Mouse (Mus musculus) left cerebral cortex, postnatal 25 days (tissue): Measurements from ENCODE around the gene Edn3. TPM values are rescaled to one million over a fixed set of nuclear protein-coding genes. Genes with fewer than 3 reads are reported as not detected.

Experiments used
- DNase-seq, 2 experiments: peaks; one replicate each; pipeline ENCODE4 v3.0.0; 2022; ENCODE audit warnings: low spot score in 2 of 2, mixed read lengths in 1 of 2
- intact Hi-C: fragments of 180-260 bp; cut with DNase I; formaldehyde crosslinking; loops from one replicate; pipeline ENCODE4 v1.15.1; 2025
- total RNA-seq, 2 experiments: library from RNA; stranded (reverse); gene quantifications; 2 replicates each; pipeline ENCODE4 v1.2.3; 2021

Gene Edn3
- 1 to 10 TPM; 4.3 to 7.1 TPM for total RNA-seq

DNA sequence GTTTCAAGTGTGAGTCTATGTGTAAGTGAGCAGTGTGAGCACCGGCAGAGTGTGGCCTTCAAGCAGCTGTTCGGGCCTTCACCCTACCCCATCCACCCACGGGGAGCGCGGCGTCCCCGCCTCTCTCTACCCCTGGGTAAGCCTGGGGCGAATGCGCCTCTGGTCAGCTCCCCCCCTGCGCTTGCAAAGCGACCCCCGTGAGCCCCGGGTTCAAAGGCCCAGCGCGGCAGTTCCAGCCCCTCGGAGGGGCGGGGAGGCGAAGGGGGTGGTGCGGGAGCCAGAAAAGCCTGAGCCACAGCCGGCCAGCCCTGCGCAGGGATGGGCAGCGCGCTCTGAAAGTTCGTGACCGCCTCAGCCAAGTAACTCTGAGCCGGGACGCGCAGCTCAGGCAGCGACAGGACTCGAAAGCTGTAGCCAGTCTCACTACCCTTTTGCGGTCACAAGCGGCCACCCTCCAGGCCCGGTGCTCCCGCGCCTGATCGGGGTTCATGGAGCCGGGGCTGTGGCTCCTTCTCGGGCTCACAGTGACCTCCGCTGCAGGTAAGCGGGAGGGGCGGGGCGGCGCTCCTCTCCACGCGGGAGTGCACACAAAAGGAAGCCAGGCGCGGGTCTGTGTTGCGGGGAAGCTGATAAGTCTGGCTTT lies at the start of gene Edn3:
Gene Edn3 (plus strand): TSS at position 141 of the 643 bp plus-strand sequence.
- intact Hi-C loops: no loop called here
- no peak for DNase-seq

GRCm38 (mm10) chr2:174712043-174712442 lies 48.4 kb upstream of the Edn3 start:
- no peak for DNase-seq
- intact Hi-C loops: no loop called here

DNA sequence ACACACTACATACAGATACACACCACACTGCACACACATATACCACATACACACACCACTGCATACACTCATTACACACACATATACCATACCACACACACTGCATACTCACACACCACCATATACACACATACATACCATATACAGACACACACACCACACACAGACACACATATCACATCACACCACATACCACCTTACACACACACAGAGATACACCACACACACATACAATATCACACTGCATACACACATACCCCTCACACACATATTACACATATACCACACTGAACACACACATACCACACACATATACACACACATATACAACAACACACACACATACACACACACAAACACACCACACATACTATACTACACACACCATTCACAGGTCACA lies 44.5 kb upstream of the Edn3 start:
- intact Hi-C loops: no loop called here
- no peak for DNase-seq

GRCm38 (mm10) chr2:174717857-174718256 lies 42.6 kb upstream of the Edn3 start:
- no peak for DNase-seq
- intact Hi-C loops: no loop called here

GRCm38 (mm10) chr2:174727114-174727823 lies 33.1 kb upstream of the Edn3 start:
- intact Hi-C loops: no loop called here
- DNase-seq: no peak

DNA sequence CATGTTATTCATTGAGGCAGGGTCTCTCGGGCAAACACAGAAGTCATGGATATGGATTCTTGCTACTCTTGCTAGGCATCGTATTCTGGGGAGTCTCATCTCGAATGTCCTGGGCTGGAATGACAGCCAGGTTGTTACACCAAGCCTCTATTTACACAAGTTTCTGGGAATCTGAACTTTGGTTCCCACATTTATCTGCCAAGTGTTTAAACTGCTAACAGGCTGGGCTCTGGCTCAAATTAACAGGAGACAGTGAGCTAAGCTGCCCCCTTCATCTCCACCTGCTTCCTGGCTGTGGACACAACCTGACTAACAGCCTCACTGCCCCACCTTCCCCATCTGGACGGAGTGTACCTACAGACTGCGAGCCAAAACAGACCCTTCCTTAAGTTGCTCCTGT lies 28.5 kb upstream of the Edn3 start:
- intact Hi-C loops: no loop called here
- DNase-seq: no peak

GRCm38 (mm10) chr2:174735270-174735669 lies 25.1 kb upstream of the Edn3 start:
- intact Hi-C loops: no loop called here
- DNase-seq: no peak

DNA sequence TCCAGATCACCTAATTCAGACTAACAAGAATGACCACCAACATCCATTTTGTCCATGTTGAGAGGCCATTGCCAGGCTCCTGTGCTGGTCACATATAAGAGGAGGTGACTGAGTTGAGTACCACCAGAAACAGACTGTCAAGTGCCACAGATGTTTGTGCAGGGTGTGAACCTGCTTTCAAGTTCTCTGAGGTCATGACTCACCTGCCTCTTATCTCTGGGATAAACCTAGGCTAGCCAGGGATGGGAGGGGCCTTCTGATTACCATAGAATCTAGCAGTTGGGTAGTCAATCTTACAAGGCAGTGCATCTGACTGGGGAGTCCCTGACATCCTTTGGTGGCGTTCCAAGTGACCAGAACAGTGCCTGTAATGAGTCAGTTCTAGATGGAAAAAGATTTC lies 13.2 kb upstream of the Edn3 start:
- intact Hi-C loops: no loop called here

DNA sequence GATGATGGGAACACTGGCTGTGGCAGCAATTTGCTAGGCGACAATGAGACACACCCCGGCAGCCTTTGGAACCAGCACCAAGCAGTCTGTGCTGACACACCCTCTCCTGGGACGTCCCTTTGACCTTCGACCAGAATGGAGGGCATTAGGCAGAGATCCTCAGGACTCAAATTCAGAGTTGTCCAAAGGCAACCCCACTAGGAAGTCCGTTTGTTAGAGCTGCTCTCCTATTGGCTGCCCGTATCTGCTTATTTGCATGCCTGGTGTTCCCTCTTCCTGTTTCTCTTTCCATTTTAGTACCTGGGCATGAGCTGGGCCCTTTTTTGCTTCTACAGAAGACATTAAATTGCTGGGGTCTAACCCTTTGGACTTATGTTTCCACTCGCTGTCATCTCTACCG lies 12.0 kb upstream of the Edn3 start:
- DNase-seq: no peak
- intact Hi-C loops: no loop called here

More for the DNA sequence above, 13.2 kb upstream of the Edn3 start:
- DNase-seq: no peak

DNA sequence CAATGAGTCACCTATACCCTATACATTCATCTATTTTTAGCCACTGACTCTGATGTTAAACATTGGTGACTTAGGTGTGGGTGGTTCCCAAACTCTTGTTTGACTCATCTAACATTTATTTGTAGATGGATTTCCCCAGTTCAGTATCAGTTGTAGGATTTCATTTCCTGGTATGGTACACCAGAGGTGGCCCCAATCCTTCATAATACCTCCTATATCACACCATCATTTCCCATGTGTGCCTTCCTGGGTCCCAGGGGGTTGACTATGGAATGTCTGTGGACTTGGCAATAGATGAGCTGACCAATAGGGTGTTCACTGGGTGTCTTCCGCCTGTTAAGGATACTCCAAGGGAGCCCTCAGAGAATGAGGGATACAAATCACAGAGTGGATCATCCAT lies 7.2 kb upstream of the Edn3 start:
- intact Hi-C loops: no loop called here

DNA sequence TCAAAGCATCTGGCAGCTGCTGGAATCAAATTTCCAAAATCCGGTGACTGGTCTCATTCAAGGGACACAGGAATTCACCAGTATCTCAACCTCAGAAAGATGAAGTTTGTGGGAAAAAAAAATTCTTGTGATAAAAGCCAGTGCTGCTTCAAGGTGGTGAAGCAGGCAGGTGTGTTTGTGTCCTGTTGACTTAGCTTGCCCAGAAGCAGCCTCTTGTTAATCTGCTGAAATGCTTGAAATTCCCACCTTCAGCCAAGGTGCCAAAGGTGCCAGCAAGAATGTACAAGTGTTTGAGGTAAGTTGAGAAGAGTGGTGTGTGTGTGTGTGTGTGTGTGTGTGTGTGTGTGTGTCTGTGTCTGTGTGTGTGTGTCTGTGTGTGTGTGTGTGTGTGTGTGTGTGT lies 6.2 kb upstream of the Edn3 start:
- no peak for DNase-seq
- intact Hi-C loops: no loop called here

More for the DNA sequence above, 7.2 kb upstream of the Edn3 start:
- no peak for DNase-seq

DNA sequence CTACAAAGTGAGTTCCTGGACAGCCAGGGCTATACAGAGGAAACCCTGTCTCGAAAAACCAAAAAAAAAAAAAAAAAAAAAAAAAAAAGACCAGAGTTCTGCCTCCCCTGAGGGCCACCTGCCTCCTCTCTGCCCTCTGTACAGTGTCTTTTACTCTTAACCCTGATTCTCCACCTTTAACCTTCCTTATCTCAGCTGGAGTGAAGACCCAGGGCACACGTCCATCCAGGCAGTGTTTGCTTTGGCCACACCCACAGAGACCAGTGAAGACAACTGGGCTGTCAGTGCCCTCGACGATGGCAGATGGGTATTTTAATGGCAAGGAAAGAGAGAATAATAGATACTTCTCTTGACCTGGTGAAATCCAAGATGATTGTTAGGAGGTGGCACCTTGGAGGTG lies 1.2 kb upstream of the Edn3 start:
- DNase-seq: no peak
- intact Hi-C loops: no loop called here

DNA sequence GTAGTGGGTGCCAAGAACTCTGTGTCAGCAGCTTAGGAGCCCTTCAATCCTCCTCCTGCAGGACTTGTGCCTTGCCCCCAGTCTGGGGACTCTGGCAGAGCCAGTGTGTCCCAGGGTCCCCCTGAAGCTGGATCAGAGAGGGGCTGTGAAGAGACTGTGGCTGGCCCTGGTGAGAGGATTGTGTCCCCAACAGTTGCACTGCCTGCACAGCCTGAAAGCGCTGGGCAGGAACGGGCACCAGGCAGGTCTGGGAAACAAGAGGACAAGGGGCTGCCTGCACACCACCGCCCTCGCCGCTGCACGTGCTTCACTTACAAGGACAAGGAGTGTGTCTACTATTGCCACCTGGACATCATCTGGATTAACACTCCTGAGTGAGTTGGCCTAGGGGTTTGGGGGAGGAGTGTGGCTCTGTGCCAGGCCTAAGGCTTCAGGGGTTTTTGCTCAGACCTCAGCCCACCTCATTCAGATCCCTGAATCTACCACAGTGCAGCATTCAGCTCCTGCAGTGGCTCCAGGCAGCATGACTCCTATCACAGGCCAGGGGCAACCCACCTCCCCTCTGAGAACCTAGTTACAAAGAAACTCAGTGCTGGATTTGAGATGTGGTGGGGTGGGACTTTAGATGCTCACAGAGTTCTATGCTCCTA lies 1.2 kb downstream of the Edn3 start:
- no peak for DNase-seq
- intact Hi-C loops: no loop called here

DNA sequence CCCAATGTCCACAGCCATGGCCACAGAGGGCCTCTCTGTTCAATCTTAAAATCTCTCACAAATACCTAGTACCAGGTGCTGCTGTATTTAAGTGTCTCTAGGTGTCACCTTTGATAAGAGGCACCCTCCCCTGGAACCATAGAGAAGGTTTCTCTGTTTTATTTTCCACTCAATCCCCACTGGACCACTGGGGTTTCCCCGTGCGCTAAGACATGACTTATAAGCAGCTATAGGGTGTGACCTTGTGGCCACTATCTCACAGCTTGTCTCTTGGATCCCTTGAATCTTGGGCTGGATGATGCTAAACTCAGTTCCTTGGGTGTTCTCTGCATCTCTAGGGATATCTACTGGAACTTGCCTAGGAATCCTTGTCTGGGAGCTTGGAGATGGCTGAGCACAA lies 1.9 kb downstream of the Edn3 start:
- intact Hi-C loops: no loop called here
- no peak for DNase-seq

DNA sequence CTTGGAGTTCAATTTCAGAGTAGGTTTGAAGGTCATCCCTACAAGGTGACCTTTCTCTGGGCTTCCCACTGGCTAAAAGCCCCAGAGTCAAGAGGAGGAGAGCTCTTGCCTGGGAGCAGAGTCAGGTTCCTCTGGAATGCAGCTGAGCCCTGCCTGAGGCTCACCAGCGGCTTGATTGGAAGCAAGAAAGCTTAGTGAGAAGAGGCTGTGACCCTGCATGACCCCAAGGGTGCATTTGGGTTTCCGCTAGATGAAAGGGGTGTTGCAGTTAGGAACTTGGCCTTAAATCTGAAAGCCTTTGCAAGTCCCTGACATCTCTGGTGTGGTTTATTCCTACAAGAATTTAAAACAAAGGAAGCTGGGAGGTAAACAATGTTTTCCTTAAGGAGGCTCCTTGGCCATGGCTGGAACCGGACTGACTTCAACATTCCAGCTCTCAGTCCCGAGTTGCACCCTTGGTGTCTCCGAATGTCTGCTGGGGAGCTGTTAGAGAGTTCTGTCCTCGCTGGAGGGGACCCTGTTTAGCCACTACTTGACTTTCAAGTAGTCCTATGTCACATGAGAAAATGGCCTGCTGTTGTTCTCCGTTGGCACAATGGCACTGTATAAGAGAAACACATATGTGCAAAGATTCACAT lies 8.6 kb downstream of the Edn3 start:
- intact Hi-C loops: no loop called here
- no peak for DNase-seq

DNA sequence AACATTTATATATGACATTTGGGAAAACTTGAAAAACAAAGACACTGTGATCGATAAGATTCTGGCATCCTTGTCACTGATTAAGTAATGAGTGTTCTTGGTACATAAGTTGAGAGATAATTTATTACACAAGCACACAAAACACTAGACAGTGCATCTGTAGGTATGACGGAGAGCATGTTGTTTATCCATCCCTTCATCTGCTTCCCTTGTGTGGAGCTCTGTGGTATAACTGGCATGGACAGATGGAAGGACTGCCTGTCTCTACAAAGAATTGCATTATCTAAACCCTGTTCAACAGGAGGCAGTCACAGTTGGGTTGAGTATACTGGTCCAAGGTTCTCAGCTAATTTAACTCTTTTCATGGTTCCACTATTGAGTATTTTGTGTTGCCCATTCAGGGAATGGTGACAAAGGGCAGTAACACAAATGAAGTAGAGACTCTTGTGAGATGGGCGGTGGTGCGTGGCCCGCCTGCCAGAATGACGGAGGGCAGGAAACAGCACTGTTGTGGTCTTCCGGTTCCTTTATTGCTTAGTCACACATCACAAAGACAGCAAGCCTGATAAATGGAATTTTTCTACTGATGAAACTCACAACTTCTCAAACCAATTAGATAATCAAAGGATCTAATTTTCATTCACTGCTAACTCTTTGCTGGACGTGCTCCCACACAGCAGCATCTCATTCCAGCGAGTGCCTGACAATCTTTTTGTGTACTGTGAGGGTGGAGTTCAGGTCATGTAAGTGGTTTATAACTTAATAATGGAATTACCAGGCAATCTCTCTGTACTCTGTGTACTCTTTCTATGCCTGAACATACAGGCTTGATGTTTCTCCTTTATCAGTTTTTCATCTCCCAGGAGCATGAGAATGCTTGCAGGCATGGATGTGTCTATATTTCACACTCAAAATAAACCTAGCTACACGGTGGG lies 14.0 kb downstream of the Edn3 start:
- intact Hi-C loops: no loop called here
- no peak for DNase-seq

GRCm38 (mm10) chr2:174782016-174782415 lies 21.6 kb downstream of the Edn3 start:
- DNase-seq: no peak
- intact Hi-C loops: no loop called here

DNA sequence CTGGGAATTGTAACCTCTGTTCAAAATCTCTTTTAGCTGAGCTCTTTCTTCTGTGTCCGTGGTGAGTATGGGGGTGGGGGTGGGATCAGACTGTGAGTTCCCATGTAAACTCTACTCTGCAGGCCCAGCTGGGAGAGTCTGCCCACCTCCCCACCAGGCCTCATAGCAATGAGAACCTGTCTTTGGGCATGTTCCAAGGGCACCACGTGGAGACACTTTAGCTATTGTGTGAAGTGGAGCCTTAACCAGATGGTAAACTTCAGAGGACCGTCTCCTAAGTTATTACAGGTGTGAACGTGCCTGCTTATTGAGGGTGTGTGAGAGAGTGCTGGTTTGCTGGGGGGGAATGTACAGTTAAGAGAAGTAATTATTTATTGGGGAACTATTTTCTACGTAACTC lies 22.5 kb downstream of the Edn3 start:
- DNase-seq: no peak

GRCm38 (mm10) chr2:174788830-174789229 lies 28.4 kb downstream of the Edn3 start:
- intact Hi-C loops: no loop called here
- no peak for DNase-seq

More for the DNA sequence above, 22.5 kb downstream of the Edn3 start:
- intact Hi-C loops: no loop called here
